Mouse (Mus musculus): ENCODE data around the gene Nup93. TPM values are rescaled to one million over a fixed set of nuclear protein-coding genes. Genes with fewer than 3 reads are reported as not detected.

Nup93 gene
- polyA plus RNA-seq, 1 experiment from 2014 or later, result 142 TPM

GRCm38 (mm10) chr8:94284204-94284603 lies 69.8 kb downstream of the Nup93 start:
- H3K4me1 ChIP-seq, result no peaks in the 10 kb centered on the region
- H3K27ac ChIP-seq (replicated peaks), result no peak overlapping the region
- no peaks in the 10 kb centered on the region for H3K27me3 ChIP-seq (ENCODE audit: low read depth, poor library complexity, severe bottlenecking)
- H3K36me3 ChIP-seq, result no peaks in the 10 kb centered on the region
- no peak overlapping the region for H3K4me3 ChIP-seq
- 94% methylated on average over 7 of the region's 7 CpGs for WGBS
- DNase-seq (ENCODE audit: low spot score), result no peak
- H3K9me3 ChIP-seq (replicated peaks), result no peaks in the 10 kb centered on the region

GRCm38 (mm10) chr8:94290606-94291005 lies 76.2 kb downstream of the Nup93 start:
- Histone ChIP-seq H3K27ac (replicated peaks) (no peak overlapping the region), H3K27me3 (ENCODE audit: low read depth, poor library complexity, severe bottlenecking) (no peaks in the 10 kb centered on the region), H3K4me1 (no peaks in the 10 kb centered on the region), H3K36me3 (peaks cover 23% of the 10 kb centered on the region), H3K9me3 (replicated peaks) (no peaks in the 10 kb centered on the region), H3K4me3 (no peak overlapping the region)
- 91% methylated on average over 5 of the region's 5 CpGs for WGBS
- DNase-seq (ENCODE audit: low spot score), result no peak

- no peak overlapping the region for H3K27ac ChIP-seq (replicated peaks)
Observed at GRCm38 (mm10) chr8:94292072-94292471, 77.7 kb downstream of the Nup93 start.

GRCm38 (mm10) chr8:94292626-94293025 lies 78.3 kb downstream of the Nup93 start:
- no peak overlapping the region for H3K27ac ChIP-seq (replicated peaks)
- no peaks in the 10 kb centered on the region for H3K4me1 ChIP-seq
- H3K36me3 ChIP-seq, result peaks cover 32% of the 10 kb centered on the region
- no peak overlapping the region for H3K4me3 ChIP-seq
- 97% methylated on average over 8 of the region's 8 CpGs for WGBS
- no peaks in the 10 kb centered on the region for H3K9me3 ChIP-seq (replicated peaks)
- H3K27me3 ChIP-seq (ENCODE audit: low read depth, poor library complexity, severe bottlenecking), result no peaks in the 10 kb centered on the region
- DNase-seq (ENCODE audit: low spot score), result no peak

More at GRCm38 (mm10) chr8:94292072-94292471, 77.7 kb downstream of the Nup93 start:
- no peak overlapping the region for H3K4me3 ChIP-seq
- no peaks in the 10 kb centered on the region for H3K9me3 ChIP-seq (replicated peaks)
- H3K36me3 ChIP-seq, result peaks cover 32% of the 10 kb centered on the region
- no peaks in the 10 kb centered on the region for H3K4me1 ChIP-seq
- 94% methylated on average over 6 of the region's 6 CpGs for WGBS
- H3K27me3 ChIP-seq (ENCODE audit: low read depth, poor library complexity, severe bottlenecking), result no peaks in the 10 kb centered on the region
- no peak for DNase-seq (ENCODE audit: low spot score)

- 89% methylated on average over 6 of the region's 6 CpGs for WGBS
- no peak overlapping the region for H3K4me3 ChIP-seq
- H3K4me1 ChIP-seq, result no peaks in the 10 kb centered on the region
- no peaks in the 10 kb centered on the region for H3K27me3 ChIP-seq (ENCODE audit: low read depth, poor library complexity, severe bottlenecking)
- DNase-seq (ENCODE audit: low spot score), result no peak
- H3K9me3 ChIP-seq (replicated peaks), result no peaks in the 10 kb centered on the region
- peaks cover 35% of the 10 kb centered on the region for H3K36me3 ChIP-seq
- no peak overlapping the region for H3K27ac ChIP-seq (replicated peaks)
Observed at GRCm38 (mm10) chr8:94295687-94296086, 81.3 kb downstream of the Nup93 start.

- H3K36me3 ChIP-seq, result peaks cover 42% of the 10 kb centered on the region
- no peak overlapping the region for H3K27ac ChIP-seq (replicated peaks)
- no peak for DNase-seq (ENCODE audit: low spot score)
- no peaks in the 10 kb centered on the region for H3K4me1 ChIP-seq
- WGBS, result 88% methylated on average over 9 of the region's 9 CpGs
- H3K27me3 ChIP-seq (ENCODE audit: low read depth, poor library complexity, severe bottlenecking), result no peaks in the 10 kb centered on the region
- no peaks in the 10 kb centered on the region for H3K9me3 ChIP-seq (replicated peaks)
- H3K4me3 ChIP-seq, result no peak overlapping the region
Observed at GRCm38 (mm10) chr8:94296312-94296991, 82.1 kb downstream of the Nup93 start.

- H3K9me3 ChIP-seq (replicated peaks), result no peaks in the 10 kb centered on the region
- 71% methylated on average over 6 of the region's 6 CpGs for WGBS
- no peaks in the 10 kb centered on the region for H3K4me1 ChIP-seq
- no peak for DNase-seq (ENCODE audit: low spot score)
- H3K27me3 ChIP-seq (ENCODE audit: low read depth, poor library complexity, severe bottlenecking), result no peaks in the 10 kb centered on the region
- peaks cover 49% of the 10 kb centered on the region for H3K36me3 ChIP-seq
- H3K4me3 ChIP-seq, result no peak overlapping the region
- H3K27ac ChIP-seq (replicated peaks), result no peak overlapping the region
Observed at GRCm38 (mm10) chr8:94297101-94297500, 82.7 kb downstream of the Nup93 start.

GRCm38 (mm10) chr8:94300809-94301208 lies 86.4 kb downstream of the Nup93 start:
- WGBS, result 76% methylated on average over 4 of the region's 4 CpGs

GRCm38 (mm10) chr8:94304412-94304811 lies 90.0 kb downstream of the Nup93 start:
- H3K9me3 ChIP-seq (replicated peaks), result no peaks in the 10 kb centered on the region
- no peak for DNase-seq (ENCODE audit: low spot score)
- no peaks in the 10 kb centered on the region for H3K4me1 ChIP-seq
- H3K36me3 ChIP-seq, result peaks cover 85% of the 10 kb centered on the region
- 100% methylated on average over 2 of the region's 2 CpGs for WGBS
- no peak overlapping the region for H3K4me3 ChIP-seq
- H3K27me3 ChIP-seq (ENCODE audit: low read depth, poor library complexity, severe bottlenecking), result no peaks in the 10 kb centered on the region
- no peak overlapping the region for H3K27ac ChIP-seq (replicated peaks)

More at GRCm38 (mm10) chr8:94300809-94301208, 86.4 kb downstream of the Nup93 start:
- Histone ChIP-seq H3K4me1 (no peaks in the 10 kb centered on the region), H3K9me3 (replicated peaks) (no peaks in the 10 kb centered on the region), H3K27me3 (ENCODE audit: low read depth, poor library complexity, severe bottlenecking) (no peaks in the 10 kb centered on the region), H3K27ac (replicated peaks) (no peak overlapping the region), H3K36me3 (peaks cover 61% of the 10 kb centered on the region), H3K4me3 (no peak overlapping the region)
- DNase-seq (ENCODE audit: low spot score), result no peak

GRCm38 (mm10) chr8:94306989-94307513 lies 92.7 kb downstream of the Nup93 start:
- 92% methylated on average over 7 of the region's 7 CpGs for WGBS
- no peak overlapping the region for H3K4me3 ChIP-seq
- H3K27ac ChIP-seq (replicated peaks), result no peak overlapping the region
- no peaks in the 10 kb centered on the region for H3K27me3 ChIP-seq (ENCODE audit: low read depth, poor library complexity, severe bottlenecking)
- peaks cover 93% of the 10 kb centered on the region for H3K36me3 ChIP-seq
- DNase-seq (ENCODE audit: low spot score), result no peak
- H3K4me1 ChIP-seq, result no peaks in the 10 kb centered on the region
- no peaks in the 10 kb centered on the region for H3K9me3 ChIP-seq (replicated peaks)

GRCm38 (mm10) chr8:94307652-94308051 lies 93.3 kb downstream of the Nup93 start:
- peaks cover 93% of the 10 kb centered on the region for H3K36me3 ChIP-seq
- 94% methylated on average over 9 of the region's 9 CpGs for WGBS
- DNase-seq (ENCODE audit: low spot score), result no peak

GRCm38 (mm10) chr8:94314069-94314468 lies 99.7 kb downstream of the Nup93 start:
- DNase-seq (ENCODE audit: low spot score), result no peak
- 96% methylated on average over 2 of the region's 2 CpGs for WGBS
- Histone ChIP-seq H3K4me3 (no peak overlapping the region), H3K36me3 (peaks cover 67% of the 10 kb centered on the region), H3K27me3 (ENCODE audit: low read depth, poor library complexity, severe bottlenecking) (no peaks in the 10 kb centered on the region), H3K9me3 (replicated peaks) (no peaks in the 10 kb centered on the region), H3K27ac (replicated peaks) (no peak overlapping the region), H3K4me1 (no peaks in the 10 kb centered on the region)

More at GRCm38 (mm10) chr8:94307652-94308051, 93.3 kb downstream of the Nup93 start:
- Histone ChIP-seq H3K27ac (replicated peaks) (no peak overlapping the region), H3K4me3 (no peak overlapping the region), H3K9me3 (replicated peaks) (no peaks in the 10 kb centered on the region), H3K4me1 (no peaks in the 10 kb centered on the region), H3K27me3 (ENCODE audit: low read depth, poor library complexity, severe bottlenecking) (no peaks in the 10 kb centered on the region)

- Histone ChIP-seq H3K4me1 (no peaks in the 10 kb centered on the region), H3K4me3 (no peak overlapping the region), H3K27ac (replicated peaks) (no peak overlapping the region), H3K36me3 (peaks cover 41% of the 10 kb centered on the region), H3K9me3 (replicated peaks) (no peaks in the 10 kb centered on the region), H3K27me3 (ENCODE audit: low read depth, poor library complexity, severe bottlenecking) (no peaks in the 10 kb centered on the region)
- no peak for DNase-seq (ENCODE audit: low spot score)
- 93% methylated on average over 2 of the region's 2 CpGs for WGBS
Observed at GRCm38 (mm10) chr8:94317249-94317648, 102.9 kb downstream of the Nup93 start.

Data from midbrain, embryonic 10.5 days (tissue).